Mouse (Mus musculus) kidney, adult 2 months (tissue): ENCODE data around the gene Zcchc17.

Source experiments
- CTCF ChIP-seq: fragments of 200-500 bp; conservative IDR thresholded peaks from 2 replicates; pipeline ENCODE4 v1.5.1; 2011; ENCODE audit warnings: low read depth, mild to moderate bottlenecking, control low read depth, low read length, moderate library complexity, mixed read lengths; ENCODE audit not compliant: insufficient read depth, insufficient read length
- POLR2A ChIP-seq: fragments of 200-500 bp; IDR thresholded peaks from one replicate; pipeline ENCODE4 v1.6.1; 2011; ENCODE audit warnings: low read depth, low read length, control low read depth

GRCm38 (mm10) chr4:130389496-130389895, 29.8 kb upstream of the Zcchc17 start:
- no peak for TF ChIP-seq CTCF
- TF ChIP-seq POLR2A, result no peak
